Mouse (Mus musculus) embryonic facial prominence, embryonic 13.5 days (tissue): ENCODE measurements at regions not wholly inside any gene's neighbourhood (a gene's known extent, or its start where the extent isn't known, plus 50 kb on each side); places are given as distances from the start of the nearest gene placed in this dataset.

ENCODE experiments used
- ATAC-seq: fragments of 200-750 bp; cut with Nextera tagmentation; 2 replicates; pipeline ENCODE4 v1.8.0; 2017; ENCODE audit warnings: low read depth; ENCODE audit not compliant: insufficient number of reproducible peaks, insufficient read depth, low FRiP score, low TSS enrichment
- H3K27ac ChIP-seq: fragments of 300-500 bp; sonication (generic); 2 replicates; pipeline ENCODE4 v1.5.1; 2015; ENCODE audit warnings: moderate library complexity, mild to moderate bottlenecking, inconsistent platforms
- H3K27me3 ChIP-seq: fragments of 300-500 bp; sonication (generic); 2 replicates; pipeline ENCODE4 v1.6.1; 2015; ENCODE audit warnings: mild to moderate bottlenecking, inconsistent platforms
- H3K36me3 ChIP-seq: fragments of 300-500 bp; sonication (generic); 2 replicates; pipeline ENCODE4 v1.6.1; 2015; ENCODE audit warnings: mild to moderate bottlenecking, inconsistent platforms
- H3K4me1 ChIP-seq: fragments of 300-500 bp; sonication (generic); 2 replicates; pipeline ENCODE4 v1.6.1; 2015; ENCODE audit warnings: inconsistent platforms
- H3K4me2 ChIP-seq: fragments of 300-500 bp; sonication (generic); 2 replicates; pipeline ENCODE4 v1.6.1; 2015; ENCODE audit warnings: moderate library complexity, mild to moderate bottlenecking, inconsistent platforms
- H3K4me3 ChIP-seq: fragments of 300-500 bp; sonication (generic); 2 replicates; pipeline ENCODE4 v1.5.1; 2015; ENCODE audit warnings: mild to moderate bottlenecking, inconsistent platforms
- H3K9ac ChIP-seq: fragments of 300-500 bp; sonication (generic); 2 replicates; pipeline ENCODE4 v1.6.1; 2015; ENCODE audit warnings: mild to moderate bottlenecking, inconsistent platforms
- H3K9me3 ChIP-seq: fragments of 300-500 bp; sonication (generic); 2 replicates; pipeline ENCODE4 v1.6.1; 2016; ENCODE audit warnings: inconsistent platforms
- WGBS: fragments of 180-500 bp; shearing (Covaris S2); methylation state at CpG from one replicate; pipeline ENCODE4 v1.1.7; 2015; ENCODE audit warnings: mixed read lengths; 5-methylcytosine and 5-hydroxymethylcytosine counted together

DNA sequence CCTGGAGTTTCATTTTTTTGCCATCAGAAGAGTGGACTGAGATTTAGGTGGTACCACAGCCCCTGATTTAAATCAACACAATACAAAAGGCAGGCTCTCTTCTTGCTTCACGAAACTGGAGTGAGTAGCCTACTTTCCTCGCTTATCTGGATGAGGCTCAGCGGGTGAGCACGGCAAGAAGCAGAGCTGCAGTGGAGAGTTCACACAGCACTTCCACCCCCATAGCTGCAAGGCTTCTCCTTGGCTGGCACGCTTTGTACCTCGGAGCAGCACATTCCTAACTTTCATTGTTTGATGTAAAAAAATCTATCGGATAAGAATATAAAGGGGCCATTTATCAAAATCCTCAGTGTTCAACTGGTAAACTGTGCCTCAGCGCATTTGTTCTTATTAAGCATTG lies 72.8 kb upstream of the Agbl1 start:
- no peak for ATAC-seq
- no peak overlapping the region for H3K4me2 ChIP-seq
- no peak overlapping the region for H3K27ac ChIP-seq
- no peaks in the 10 kb centered on the region for H3K9me3 ChIP-seq
- no peak overlapping the region for H3K9ac ChIP-seq
- no peaks in the 10 kb centered on the region for H3K27me3 ChIP-seq
- 35% methylated on average over 8 of the region's 8 CpGs for WGBS
- H3K36me3 ChIP-seq: no peaks in the 10 kb centered on the region
- H3K4me3 ChIP-seq: no peak overlapping the region
- no peaks in the 10 kb centered on the region for H3K4me1 ChIP-seq

DNA sequence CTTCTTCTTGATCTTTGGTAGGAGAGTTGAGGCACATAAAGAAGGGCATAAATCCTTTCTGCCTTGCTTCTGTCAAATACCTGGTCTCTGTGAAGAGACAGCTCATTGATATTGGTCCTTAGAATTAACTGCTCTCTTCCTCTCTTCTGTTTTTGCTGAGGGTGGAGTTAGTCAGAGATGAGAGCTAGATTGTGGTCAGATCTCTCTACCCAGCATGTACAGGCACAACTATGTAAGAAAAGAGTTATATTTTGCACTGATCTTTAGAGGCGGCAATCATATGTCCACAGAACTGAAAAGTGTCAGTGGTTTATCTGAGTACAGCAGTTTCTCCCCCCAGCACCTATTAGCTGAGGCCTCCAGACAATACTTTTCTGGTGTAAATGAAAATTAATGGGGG lies 65.5 kb upstream of the Agbl1 start:
- H3K36me3 ChIP-seq: no peaks in the 10 kb centered on the region
- no peaks in the 10 kb centered on the region for H3K4me1 ChIP-seq
- H3K27ac ChIP-seq: no peak overlapping the region
- no peaks in the 10 kb centered on the region for H3K9me3 ChIP-seq
- H3K4me2 ChIP-seq: no peak overlapping the region
- no peak overlapping the region for H3K4me3 ChIP-seq
- H3K27me3 ChIP-seq: no peaks in the 10 kb centered on the region
- ATAC-seq: no peak
- 93% methylated on average over 1 of the region's 1 CpGs for WGBS
- H3K9ac ChIP-seq: no peak overlapping the region

DNA sequence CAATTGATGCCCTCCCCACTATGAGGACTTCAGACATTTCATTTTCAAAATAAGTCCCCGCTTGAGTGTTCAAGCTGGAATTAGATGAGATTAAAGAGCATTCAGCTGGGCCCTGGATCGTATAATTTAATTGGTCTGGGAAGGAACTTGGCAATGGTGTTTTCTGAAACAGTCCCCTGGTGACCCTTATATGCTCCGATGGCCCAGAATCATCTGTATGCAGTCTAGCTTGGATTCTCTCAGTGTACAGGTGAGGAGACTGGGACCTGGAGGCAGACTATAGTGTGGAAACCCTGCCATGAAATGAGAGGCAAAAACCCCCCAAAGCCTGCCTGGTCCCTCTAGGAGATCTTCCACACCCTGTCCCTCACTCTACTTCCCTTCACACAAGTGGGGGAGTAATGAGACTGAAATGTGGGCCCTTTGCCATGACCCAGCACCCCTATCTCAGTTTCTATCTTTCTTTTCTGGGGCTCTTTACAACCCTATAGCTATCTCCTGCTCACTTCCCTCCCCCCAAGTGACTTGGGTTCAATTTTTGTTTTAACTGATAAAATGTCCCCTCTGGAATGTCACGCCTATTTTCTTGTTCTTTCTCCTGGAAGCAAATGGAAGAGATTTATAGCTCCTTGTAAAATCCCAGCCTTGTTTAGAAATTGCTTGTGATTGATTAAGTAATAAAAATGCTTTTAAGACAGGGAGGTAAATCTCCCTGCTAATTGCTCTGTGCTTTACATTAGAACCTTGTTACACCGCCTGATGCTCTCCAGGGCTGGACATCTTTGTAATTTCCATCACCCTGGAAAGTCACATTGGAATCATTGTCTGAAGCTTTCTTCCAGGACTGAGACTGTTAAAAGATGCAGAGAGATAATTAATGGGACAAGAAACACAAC lies 64.7 kb upstream of the Agbl1 start:
- no peak overlapping the region for H3K4me2 ChIP-seq
- no peaks in the 10 kb centered on the region for H3K9me3 ChIP-seq
- WGBS: 80% methylated on average over 5 of the region's 5 CpGs
- no peaks in the 10 kb centered on the region for H3K27me3 ChIP-seq
- H3K27ac ChIP-seq: no peak overlapping the region
- H3K9ac ChIP-seq: no peak overlapping the region
- no peaks in the 10 kb centered on the region for H3K4me1 ChIP-seq
- no peak overlapping the region for H3K4me3 ChIP-seq
- no peak for ATAC-seq
- H3K36me3 ChIP-seq: no peaks in the 10 kb centered on the region

DNA sequence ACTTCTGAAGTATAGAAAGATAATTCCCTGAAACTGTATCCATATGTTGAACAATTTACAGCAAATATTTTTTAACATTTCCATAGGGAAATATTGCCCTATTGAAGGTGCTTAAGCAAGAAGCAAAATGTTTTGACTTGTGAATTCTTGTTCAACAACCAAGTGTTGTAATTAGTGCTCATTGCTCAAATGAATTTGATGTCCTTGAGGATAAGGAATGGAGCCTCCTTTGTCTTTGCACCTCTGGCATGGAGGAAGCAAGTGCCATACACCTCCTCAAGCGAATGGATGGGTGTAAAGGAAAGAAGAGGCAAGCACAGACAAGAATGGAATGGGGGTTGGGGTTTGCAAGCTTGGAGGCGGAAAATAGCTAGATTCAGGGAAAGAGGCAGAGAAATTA lies 59.2 kb upstream of the Agbl1 start:
- no peak overlapping the region for H3K4me3 ChIP-seq
- no peaks in the 10 kb centered on the region for H3K4me1 ChIP-seq
- no peak overlapping the region for H3K4me2 ChIP-seq
- H3K27me3 ChIP-seq: no peaks in the 10 kb centered on the region
- H3K36me3 ChIP-seq: no peaks in the 10 kb centered on the region
- WGBS: 70% methylated on average over 2 of the region's 2 CpGs
- H3K27ac ChIP-seq: no peak overlapping the region
- no peak for ATAC-seq
- no peak overlapping the region for H3K9ac ChIP-seq
- H3K9me3 ChIP-seq: no peaks in the 10 kb centered on the region

DNA sequence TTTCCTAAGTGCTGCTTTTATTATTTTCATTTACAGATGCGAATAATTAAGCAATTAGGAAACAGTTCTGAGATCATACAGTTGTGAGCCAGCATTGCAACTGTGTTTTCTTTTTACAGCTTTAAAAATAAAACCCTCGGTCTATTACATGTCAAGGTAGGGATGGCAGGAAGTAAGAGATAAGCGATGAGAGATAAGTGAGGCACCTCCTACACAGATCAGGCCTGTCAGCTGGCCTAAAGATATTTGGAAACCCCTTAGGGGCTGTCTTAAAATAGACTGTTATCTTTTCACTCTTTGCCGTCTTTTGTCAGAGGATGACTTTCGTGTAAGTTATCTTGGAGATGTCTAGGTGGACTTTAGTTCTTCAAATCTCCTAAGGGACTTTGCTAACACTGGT lies 53.5 kb upstream of the Agbl1 start:
- H3K4me2 ChIP-seq: no peak overlapping the region
- H3K27me3 ChIP-seq: no peaks in the 10 kb centered on the region
- no peaks in the 10 kb centered on the region for H3K4me1 ChIP-seq
- H3K36me3 ChIP-seq: no peaks in the 10 kb centered on the region
- no peak overlapping the region for H3K9ac ChIP-seq
- no peaks in the 10 kb centered on the region for H3K9me3 ChIP-seq
- H3K27ac ChIP-seq: no peak overlapping the region
- no peak for ATAC-seq
- 65% methylated on average over 5 of the region's 5 CpGs for WGBS
- H3K4me3 ChIP-seq: no peak overlapping the region

DNA sequence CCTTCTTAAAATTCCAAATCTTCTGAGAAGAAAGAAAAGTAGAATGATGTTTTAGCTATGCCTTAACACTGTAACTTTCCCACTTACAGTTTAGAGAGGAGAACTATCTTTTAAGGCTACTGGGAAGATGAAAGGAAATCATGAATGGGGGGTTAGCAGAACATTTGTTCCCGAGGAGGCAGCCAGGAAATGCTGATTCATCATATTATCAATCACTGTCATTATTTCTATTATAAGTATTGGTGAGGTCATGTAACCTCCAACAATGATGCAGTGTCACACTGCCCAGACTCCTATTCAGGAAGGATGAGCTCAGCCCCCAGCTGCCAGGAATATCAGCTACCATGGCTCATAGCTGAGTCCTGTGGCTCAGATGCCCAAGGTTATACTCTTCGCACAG lies 52.3 kb upstream of the Agbl1 start:
- H3K4me2 ChIP-seq: no peak overlapping the region
- no peaks in the 10 kb centered on the region for H3K9me3 ChIP-seq
- no peaks in the 10 kb centered on the region for H3K36me3 ChIP-seq
- ATAC-seq: no peak
- H3K9ac ChIP-seq: no peak overlapping the region
- H3K27ac ChIP-seq: no peak overlapping the region
- H3K27me3 ChIP-seq: no peaks in the 10 kb centered on the region
- 76% methylated on average over 2 of the region's 2 CpGs for WGBS
- no peaks in the 10 kb centered on the region for H3K4me1 ChIP-seq
- no peak overlapping the region for H3K4me3 ChIP-seq
